Mouse (Mus musculus): ENCODE data around the gene Peli1. TPM values are rescaled to one million over a fixed set of nuclear protein-coding genes. Genes with fewer than 3 reads are reported as not detected.
"Not testable (repeated sequence)": the region's sequence is repeated elsewhere in the genome, so short reads cannot be mapped to it uniquely, and the experiment has no call there.

The Peli1 gene
- polyA plus RNA-seq, 1 experiment from 2014 or later: 114 TPM

DNA sequence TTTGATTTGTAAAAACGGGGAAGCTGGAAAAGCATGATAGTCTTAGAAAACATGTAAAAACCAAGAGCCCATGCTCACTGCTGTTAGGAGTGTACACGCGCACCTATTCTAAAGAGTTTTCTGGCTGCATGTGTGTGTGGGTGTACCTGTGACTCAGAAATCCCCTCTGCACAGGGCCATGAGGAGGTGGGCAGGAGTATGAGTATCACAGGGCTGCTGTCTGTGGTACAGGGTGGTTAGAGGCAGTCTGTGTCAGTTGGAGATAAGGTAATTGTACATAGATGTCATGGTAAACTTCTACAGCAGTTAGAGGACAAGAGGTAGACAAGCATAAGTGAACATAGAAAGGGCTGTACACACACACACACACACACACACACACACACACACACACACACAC lies 81.2 kb downstream of the Peli1 start:
- Histone ChIP-seq H3K9ac (replicated peaks; ENCODE audit: low read depth, low read length) (no peak overlapping the region), H3K27ac (ENCODE audit: low read length) (no peak overlapping the region), H3K4me3 (replicated peaks; ENCODE audit: low read length) (no peak overlapping the region), H3K36me3 (ENCODE audit: control insufficient read depth, insufficient read depth) (no peaks in the 10 kb centered on the region), H3K4me2 (ENCODE audit: low read length) (no peak overlapping the region), H3K27me3 (replicated peaks; ENCODE audit: control insufficient read depth, insufficient read depth, low read length) (no peaks in the 10 kb centered on the region), H3K4me1 (replicated peaks; ENCODE audit: control insufficient read depth, insufficient read depth, low read length) (0 out of 2 replicates have a peak, but pooled peaks cover 2% of the 10 kb centered on the region), H3K9me3 (ENCODE audit: control insufficient read depth, low read length) (no peaks in the 10 kb centered on the region)
- 93% methylated on average over 3 of the region's 3 CpGs for WGBS
- no peak for ATAC-seq

DNA sequence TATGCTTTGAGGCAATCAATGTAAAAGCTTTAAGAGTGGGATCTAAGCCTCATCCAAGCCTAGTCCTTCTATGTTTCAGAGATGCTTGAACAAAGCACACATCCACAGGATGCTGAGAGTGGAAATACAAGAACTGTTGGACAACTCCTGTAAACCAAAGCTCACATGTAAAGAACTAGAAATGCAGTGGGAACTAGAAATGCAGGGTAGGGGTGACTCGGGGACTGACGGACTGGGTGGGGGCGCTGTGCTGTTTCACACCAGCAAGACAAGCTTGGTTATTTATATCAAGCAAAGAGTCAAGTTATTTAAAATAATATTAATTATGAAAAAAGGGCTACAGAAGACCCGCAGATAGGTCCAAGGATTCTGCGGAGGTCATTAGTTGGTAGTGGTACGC lies 82.8 kb downstream of the Peli1 start:
- WGBS: 93% methylated on average over 6 of the region's 6 CpGs
- no peaks in the 10 kb centered on the region for H3K9me3 ChIP-seq (ENCODE audit: control insufficient read depth, low read length)

GRCm38 (mm10) chr11:21174396-21174795 lies 83.3 kb downstream of the Peli1 start:
- no peaks in the 10 kb centered on the region for H3K9me3 ChIP-seq (ENCODE audit: control insufficient read depth, low read length)
- ATAC-seq: no peak
- H3K27ac ChIP-seq (ENCODE audit: low read length): no peak overlapping the region
- no peak overlapping the region for H3K4me3 ChIP-seq (replicated peaks; ENCODE audit: low read length)
- no peak overlapping the region for H3K9ac ChIP-seq (replicated peaks; ENCODE audit: low read depth, low read length)
- H3K36me3 ChIP-seq (ENCODE audit: control insufficient read depth, insufficient read depth): no peaks in the 10 kb centered on the region
- no peaks in the 10 kb centered on the region for H3K4me1 ChIP-seq (replicated peaks; ENCODE audit: control insufficient read depth, insufficient read depth, low read length)
- no peaks in the 10 kb centered on the region for H3K27me3 ChIP-seq (replicated peaks; ENCODE audit: control insufficient read depth, insufficient read depth, low read length)
- H3K4me2 ChIP-seq (ENCODE audit: low read length): no peak overlapping the region
- WGBS: 57% methylated on average over 5 of the region's 5 CpGs

More for the DNA sequence above, 82.8 kb downstream of the Peli1 start:
- Histone ChIP-seq H3K4me3 (replicated peaks; ENCODE audit: low read length) (no peak overlapping the region), H3K4me1 (replicated peaks; ENCODE audit: control insufficient read depth, insufficient read depth, low read length) (0 out of 2 replicates have a peak, but pooled peaks cover 1% of the 10 kb centered on the region), H3K9ac (replicated peaks; ENCODE audit: low read depth, low read length) (no peak overlapping the region), H3K27ac (ENCODE audit: low read length) (no peak overlapping the region), H3K36me3 (ENCODE audit: control insufficient read depth, insufficient read depth) (no peaks in the 10 kb centered on the region), H3K4me2 (ENCODE audit: low read length) (no peak overlapping the region), H3K27me3 (replicated peaks; ENCODE audit: control insufficient read depth, insufficient read depth, low read length) (no peaks in the 10 kb centered on the region)
- ATAC-seq: no peak

- Histone ChIP-seq H3K9ac (replicated peaks; ENCODE audit: low read depth, low read length) (no peak overlapping the region), H3K27me3 (replicated peaks; ENCODE audit: control insufficient read depth, insufficient read depth, low read length) (no peaks in the 10 kb centered on the region), H3K27ac (ENCODE audit: low read length) (no peak overlapping the region), H3K4me2 (ENCODE audit: low read length) (no peak overlapping the region), H3K9me3 (ENCODE audit: control insufficient read depth, low read length) (no peaks in the 10 kb centered on the region), H3K4me3 (replicated peaks; ENCODE audit: low read length) (no peak overlapping the region), H3K36me3 (ENCODE audit: control insufficient read depth, insufficient read depth) (no peaks in the 10 kb centered on the region), H3K4me1 (replicated peaks; ENCODE audit: control insufficient read depth, insufficient read depth, low read length) (no peaks in the 10 kb centered on the region)
- ATAC-seq: no peak
- WGBS: 56% methylated on average over 7 of the region's 7 CpGs
Measured at GRCm38 (mm10) chr11:21175063-21175462, 84.0 kb downstream of the Peli1 start.

DNA sequence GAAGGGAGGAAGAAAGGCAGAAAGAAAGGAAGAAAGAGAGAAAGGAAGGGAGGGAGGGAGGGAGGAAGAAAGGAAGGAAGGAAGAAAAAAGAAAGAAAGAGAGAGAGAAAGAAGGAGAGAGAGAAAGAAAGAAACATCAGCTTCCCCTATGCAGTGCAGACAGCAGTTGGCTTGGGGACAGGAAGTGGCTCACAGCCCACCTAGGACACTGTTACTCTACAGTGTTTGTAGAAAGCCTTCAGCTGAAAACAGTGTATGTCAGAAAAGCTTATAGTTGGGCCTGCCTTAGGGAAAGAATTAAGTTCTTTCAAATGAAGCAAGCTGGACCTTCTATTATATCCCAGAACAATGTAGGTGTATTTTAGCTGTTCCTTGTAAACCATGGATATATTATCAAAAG lies 85.4 kb downstream of the Peli1 start:
- Histone ChIP-seq H3K27ac (ENCODE audit: low read length) (no peak overlapping the region), H3K36me3 (ENCODE audit: control insufficient read depth, insufficient read depth) (no peaks in the 10 kb centered on the region), H3K27me3 (replicated peaks; ENCODE audit: control insufficient read depth, insufficient read depth, low read length) (no peaks in the 10 kb centered on the region), H3K9ac (replicated peaks; ENCODE audit: low read depth, low read length) (no peak overlapping the region), H3K9me3 (ENCODE audit: control insufficient read depth, low read length) (no peaks in the 10 kb centered on the region), H3K4me1 (replicated peaks; ENCODE audit: control insufficient read depth, insufficient read depth, low read length) (no peaks in the 10 kb centered on the region), H3K4me3 (replicated peaks; ENCODE audit: low read length) (no peak overlapping the region), H3K4me2 (ENCODE audit: low read length) (no peak overlapping the region)
- ATAC-seq: no peak

DNA sequence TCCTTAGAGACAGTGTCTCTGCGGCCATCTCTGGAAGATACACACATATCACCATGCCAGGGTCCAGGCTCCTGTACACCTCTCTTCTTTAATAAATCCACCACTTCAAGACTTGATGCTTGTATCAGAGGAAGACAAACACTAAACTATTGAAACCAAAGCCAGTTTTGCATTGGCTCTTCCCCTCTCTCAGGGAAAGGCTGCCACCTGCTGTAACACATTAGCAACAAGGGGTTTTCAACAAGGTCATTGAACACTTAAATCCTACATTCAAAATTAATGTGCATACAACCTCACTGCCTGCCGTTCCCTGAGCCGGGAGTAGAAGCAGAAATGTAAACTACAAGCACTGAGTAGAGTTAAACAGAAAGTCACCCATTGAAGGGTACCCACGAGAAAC lies 87.3 kb downstream of the Peli1 start:
- no peaks in the 10 kb centered on the region for H3K27me3 ChIP-seq (replicated peaks; ENCODE audit: control insufficient read depth, insufficient read depth, low read length)
- no peak overlapping the region for H3K4me2 ChIP-seq (ENCODE audit: low read length)
- ATAC-seq: no peak
- no peak overlapping the region for H3K27ac ChIP-seq (ENCODE audit: low read length)
- no peaks in the 10 kb centered on the region for H3K9me3 ChIP-seq (ENCODE audit: control insufficient read depth, low read length)
- H3K4me1 ChIP-seq (replicated peaks; ENCODE audit: control insufficient read depth, insufficient read depth, low read length): no peaks in the 10 kb centered on the region
- no peak overlapping the region for H3K9ac ChIP-seq (replicated peaks; ENCODE audit: low read depth, low read length)
- H3K36me3 ChIP-seq (ENCODE audit: control insufficient read depth, insufficient read depth): no peaks in the 10 kb centered on the region
- H3K4me3 ChIP-seq (replicated peaks; ENCODE audit: low read length): no peak overlapping the region
- WGBS: 63% methylated on average over 4 of the region's 4 CpGs

DNA sequence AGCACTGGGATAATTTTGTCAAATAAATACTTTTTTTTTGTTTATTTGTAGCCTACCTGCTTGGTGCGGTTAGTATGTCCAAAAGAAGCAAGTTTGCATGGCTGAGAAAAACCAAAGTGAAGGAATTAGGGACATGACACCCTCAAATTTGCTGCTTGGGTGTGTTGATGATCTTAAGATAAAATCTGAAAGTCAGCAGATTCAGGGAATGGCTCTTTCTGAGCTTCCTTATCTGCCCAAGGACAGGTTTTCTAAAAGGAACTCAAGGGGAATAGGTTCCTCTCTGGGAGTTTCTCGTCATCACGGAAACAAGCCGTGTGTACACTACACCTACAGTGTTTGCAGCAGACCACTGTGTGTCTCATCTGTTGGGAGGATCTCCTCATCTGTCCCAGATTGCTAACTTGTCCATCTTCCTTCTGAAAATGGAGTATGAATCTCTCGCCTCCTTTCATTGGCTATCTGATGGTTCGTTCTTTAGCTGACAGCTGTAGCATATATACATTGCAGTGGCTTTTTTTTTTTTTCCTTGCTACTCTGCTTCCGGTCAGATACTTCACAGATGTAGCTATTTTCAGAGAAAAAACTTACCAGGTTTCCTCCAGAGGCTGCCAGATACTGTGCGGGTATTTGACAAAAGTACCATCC lies 88.0 kb downstream of the Peli1 start:
- Histone ChIP-seq H3K9me3 (ENCODE audit: control insufficient read depth, low read length) (no peaks in the 10 kb centered on the region), H3K4me3 (replicated peaks; ENCODE audit: low read length) (no peak overlapping the region), H3K4me1 (replicated peaks; ENCODE audit: control insufficient read depth, insufficient read depth, low read length) (no peaks in the 10 kb centered on the region), H3K27me3 (replicated peaks; ENCODE audit: control insufficient read depth, insufficient read depth, low read length) (no peaks in the 10 kb centered on the region), H3K27ac (ENCODE audit: low read length) (no peak overlapping the region), H3K4me2 (ENCODE audit: low read length) (no peak overlapping the region), H3K36me3 (ENCODE audit: control insufficient read depth, insufficient read depth) (no peaks in the 10 kb centered on the region), H3K9ac (replicated peaks; ENCODE audit: low read depth, low read length) (no peak overlapping the region)
- no peak for ATAC-seq
- WGBS: 91% methylated on average over 8 of the region's 8 CpGs

- not testable (repeated sequence) for H3K9me3 ChIP-seq (ENCODE audit: control insufficient read depth, low read length); H3K4me2 ChIP-seq (ENCODE audit: low read length); H3K36me3 ChIP-seq (ENCODE audit: control insufficient read depth, insufficient read depth); H3K4me3 ChIP-seq (replicated peaks; ENCODE audit: low read length); H3K27me3 ChIP-seq (replicated peaks; ENCODE audit: control insufficient read depth, insufficient read depth, low read length); ATAC-seq; H3K9ac ChIP-seq (replicated peaks; ENCODE audit: low read depth, low read length); H3K4me1 ChIP-seq (replicated peaks; ENCODE audit: control insufficient read depth, insufficient read depth, low read length); H3K27ac ChIP-seq (ENCODE audit: low read length)
- 93% methylated on average over 8 of the region's 9 CpGs for WGBS
Measured at GRCm38 (mm10) chr11:21179873-21180272, 88.8 kb downstream of the Peli1 start.

DNA sequence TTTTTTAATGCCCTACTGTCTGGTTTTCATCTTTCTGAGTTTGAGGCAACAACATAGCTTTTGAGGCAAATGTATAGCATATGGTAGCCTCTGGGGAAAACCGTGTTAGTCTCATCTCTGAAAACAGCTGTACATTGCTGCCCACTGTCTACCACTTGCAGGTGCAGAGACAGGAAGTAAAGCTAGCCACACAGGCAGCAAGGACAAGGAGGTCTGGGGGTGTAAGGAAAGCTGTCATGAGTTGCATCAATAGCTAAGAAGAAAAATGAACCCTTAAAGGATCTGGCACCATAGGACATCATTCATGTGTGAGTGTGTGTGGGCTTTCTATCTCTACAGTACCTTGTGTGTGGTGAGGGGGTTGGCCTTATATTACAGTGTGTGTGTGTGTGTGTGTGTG lies 89.6 kb downstream of the Peli1 start:
- no peaks in the 10 kb centered on the region for H3K9me3 ChIP-seq (ENCODE audit: control insufficient read depth, low read length)
- H3K9ac ChIP-seq (replicated peaks; ENCODE audit: low read depth, low read length): no peak overlapping the region
- no peaks in the 10 kb centered on the region for H3K27me3 ChIP-seq (replicated peaks; ENCODE audit: control insufficient read depth, insufficient read depth, low read length)
- WGBS: 62% methylated on average over 1 of the region's 1 CpGs
- ATAC-seq: no peak
- no peak overlapping the region for H3K4me2 ChIP-seq (ENCODE audit: low read length)
- no peak overlapping the region for H3K27ac ChIP-seq (ENCODE audit: low read length)
- no peaks in the 10 kb centered on the region for H3K4me1 ChIP-seq (replicated peaks; ENCODE audit: control insufficient read depth, insufficient read depth, low read length)
- no peak overlapping the region for H3K4me3 ChIP-seq (replicated peaks; ENCODE audit: low read length)
- no peaks in the 10 kb centered on the region for H3K36me3 ChIP-seq (ENCODE audit: control insufficient read depth, insufficient read depth)

- no peaks in the 10 kb centered on the region for H3K9me3 ChIP-seq (ENCODE audit: control insufficient read depth, low read length)
- H3K36me3 ChIP-seq (ENCODE audit: control insufficient read depth, insufficient read depth): no peaks in the 10 kb centered on the region
- no peak for ATAC-seq
- H3K4me3 ChIP-seq (replicated peaks; ENCODE audit: low read length): no peak overlapping the region
- H3K27me3 ChIP-seq (replicated peaks; ENCODE audit: control insufficient read depth, insufficient read depth, low read length): no peaks in the 10 kb centered on the region
- no peaks in the 10 kb centered on the region for H3K4me1 ChIP-seq (replicated peaks; ENCODE audit: control insufficient read depth, insufficient read depth, low read length)
- H3K9ac ChIP-seq (replicated peaks; ENCODE audit: low read depth, low read length): no peak overlapping the region
- 90% methylated on average over 2 of the region's 2 CpGs for WGBS
- no peak overlapping the region for H3K27ac ChIP-seq (ENCODE audit: low read length)
- H3K4me2 ChIP-seq (ENCODE audit: low read length): no peak overlapping the region
Measured at GRCm38 (mm10) chr11:21181616-21182015, 90.5 kb downstream of the Peli1 start.
